Mouse (Mus musculus): ENCODE data around the gene Scnn1a.

DNA sequence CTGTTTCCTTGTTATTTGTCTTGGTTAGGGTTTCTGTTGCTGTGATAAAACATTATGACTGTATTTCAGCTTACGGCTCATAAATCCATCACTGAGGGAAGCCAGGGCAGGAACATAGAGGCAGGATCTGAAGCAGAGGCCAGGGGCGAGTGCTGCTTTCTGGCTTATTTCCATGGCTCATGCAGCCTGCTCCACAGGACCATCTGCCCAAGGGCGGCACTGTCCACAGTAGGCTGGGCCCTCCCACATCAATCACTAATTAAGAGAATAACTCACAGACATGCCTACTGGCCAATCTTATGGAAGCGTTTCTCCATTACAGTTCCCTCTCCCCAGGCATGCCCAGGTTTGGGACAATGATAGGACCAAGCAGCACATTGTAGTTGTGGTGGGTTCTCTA, 17.2 kb upstream of the Scnn1a start:
- no peak for TF ChIP-seq EP300 (IDR thresholded peaks at IDR 0.05; ENCODE audit: low read depth)
- no peak for TF ChIP-seq CTCF (IDR thresholded peaks at IDR 0.05; ENCODE audit: low read depth)

Data from heart, postnatal 0 days (tissue).